Mouse (Mus musculus): ENCODE measurements around the gene Eva1c.

DNA sequence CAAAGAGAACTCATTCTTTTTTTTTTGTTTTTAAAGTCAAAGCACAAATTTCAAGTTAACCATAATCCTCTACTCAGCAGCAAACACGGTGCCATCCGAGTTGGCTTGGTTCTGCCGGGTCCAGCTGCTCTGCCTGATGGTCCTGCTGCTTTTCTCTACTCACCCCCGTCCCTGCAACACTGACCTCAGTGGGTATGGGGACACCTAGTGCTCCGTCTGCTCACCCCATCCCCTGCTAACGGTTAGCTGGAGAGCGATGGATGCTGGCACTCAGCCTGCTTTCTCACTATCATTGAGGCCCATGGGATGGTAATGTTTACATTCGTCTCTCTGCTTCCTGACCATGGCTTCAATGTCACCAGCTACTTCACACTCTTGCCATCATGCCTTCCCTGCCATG is 28.1 kb upstream of the Eva1c start:
- TF ChIP-seq CTCF (IDR thresholded peaks at IDR 0.05; ENCODE audit: low read depth): no peak
- TF ChIP-seq EP300 (IDR thresholded peaks at IDR 0.05; ENCODE audit: low read depth): no peak
